Mouse (Mus musculus) kidney, postnatal 0 days (tissue): ENCODE measurements around the gene Arpp21. TPM values are rescaled to one million over a fixed set of nuclear protein-coding genes. Genes with fewer than 3 reads are reported as not detected.

ENCODE experiments used
- ATAC-seq: fragments of 200-750 bp; cut with Nextera tagmentation; replicated peaks from 2 replicates; pipeline ENCODE4 v1.8.0; 2017; ENCODE audit warnings: low read depth, moderate number of reproducible peaks, moderate TSS enrichment, moderate library complexity; ENCODE audit not compliant: low FRiP score
- DNase-seq: peaks from one replicate; pipeline ENCODE4 v3.0.0-alpha.2; 2016; ENCODE audit warnings: low spot score
- H3K27ac ChIP-seq: fragments of 300-500 bp; sonication (generic); 2 replicates; pipeline ENCODE4 v1.5.1; 2014; ENCODE audit warnings: mild to moderate bottlenecking
- H3K27me3 ChIP-seq: fragments of 300-500 bp; sonication (generic); 2 replicates; pipeline ENCODE4 v1.6.1; 2014; ENCODE audit warnings: low read length, mixed read lengths; ENCODE audit not compliant: insufficient read depth
- H3K36me3 ChIP-seq: fragments of 300-500 bp; sonication (generic); 2 replicates; pipeline ENCODE4 v1.6.1; 2014; ENCODE audit warnings: low read length, mixed read lengths; ENCODE audit not compliant: insufficient read depth
- H3K4me1 ChIP-seq: fragments of 300-500 bp; sonication (generic); replicated peaks from 2 replicates; pipeline ENCODE4 v1.6.1; 2014; ENCODE audit warnings: antibody characterized with exemption, low read length, mixed read lengths; ENCODE audit not compliant: insufficient read depth
- H3K4me2 ChIP-seq: fragments of 300-500 bp; sonication (generic); 2 replicates; pipeline ENCODE4 v1.6.1; 2014; ENCODE audit warnings: mild to moderate bottlenecking, low read length, moderate library complexity, mixed read lengths
- H3K4me3 ChIP-seq: fragments of 300-500 bp; sonication (generic); replicated peaks from 2 replicates; pipeline ENCODE4 v1.5.1; 2014; ENCODE audit warnings: low read depth, low read length
- H3K9ac ChIP-seq: fragments of 300-500 bp; sonication (generic); 2 replicates; pipeline ENCODE4 v1.6.1; 2014; ENCODE audit warnings: low read depth, low read length
- H3K9me3 ChIP-seq: fragments of 300-500 bp; sonication (generic); replicated peaks from 2 replicates; pipeline ENCODE4 v1.6.1; 2016; ENCODE audit warnings: low read length, inconsistent platforms, mixed read lengths
- CTCF ChIP-seq: IDR thresholded peaks from 2 replicates; pipeline ENCODE4 v1.5.1; 2016; ENCODE audit warnings: antibody characterized with exemption, low read depth, mild to moderate bottlenecking, moderate library complexity
- WGBS: fragments of 180-500 bp; shearing (Covaris S2); extraction: QIAGEN DNeasy Blood & Tissue Kit; methylation state at CpG from one replicate; pipeline ENCODE4 v1.1.7; 2014; 5-methylcytosine and 5-hydroxymethylcytosine counted together
- polyA plus RNA-seq: library from polyadenylated mRNA; unstranded; fragments of >200 nt; fragmentation: Nextera tagmentation; extraction: Ambion mirVana; gene quantifications from 2 replicates; pipeline ENCODE4 v1.2.1, GENCODE M21; 2015

Arpp21 gene
- polyA plus RNA-seq, 1 experiment from 2014 or later = 0.63 TPM

- Histone ChIP-seq H3K27ac (no peak overlapping the region), H3K27me3 (no peaks in the 10 kb centered on the region), H3K9me3 (no peaks in the 10 kb centered on the region), H3K4me3 (no peak overlapping the region), H3K4me2 (no peak overlapping the region), H3K36me3 (no peaks in the 10 kb centered on the region), H3K9ac (no peak overlapping the region), H3K4me1 (0 out of 2 replicates have a peak, but pooled peaks cover 3% of the 10 kb centered on the region)
- DNase-seq = no peak
- 63% methylated on average over 6 of the region's 6 CpGs for WGBS
- TF ChIP-seq CTCF = no peak
- ATAC-seq = no peak
These were observed 59.4 kb downstream of the Arpp21 start for GRCm38 (mm10) chr9:112176317-112176716.

GRCm38 (mm10) chr9:112174407-112175357 is 61.1 kb downstream of the Arpp21 start:
- H3K4me1 ChIP-seq = 0 out of 2 replicates have a peak, but pooled peaks cover 3% of the 10 kb centered on the region
- no peaks in the 10 kb centered on the region for H3K9me3 ChIP-seq
- ATAC-seq = no peak
- no peak overlapping the region for H3K4me3 ChIP-seq
- no peaks in the 10 kb centered on the region for H3K27me3 ChIP-seq
- no peaks in the 10 kb centered on the region for H3K36me3 ChIP-seq
- no peak overlapping the region for H3K9ac ChIP-seq
- peak overlapping the region; percentile 27 for H3K4me2 ChIP-seq
- H3K27ac ChIP-seq = no peak overlapping the region
- TF ChIP-seq CTCF = no peak
- WGBS = 19% methylated on average over 15 of the region's 15 CpGs
- DNase-seq = no peak

- Histone ChIP-seq H3K27ac (no peak overlapping the region), H3K36me3 (no peaks in the 10 kb centered on the region), H3K4me3 (no peak overlapping the region), H3K9ac (no peak overlapping the region), H3K4me2 (no peak overlapping the region), H3K27me3 (no peaks in the 10 kb centered on the region), H3K9me3 (no peaks in the 10 kb centered on the region), H3K4me1 (0 out of 2 replicates have a peak, but pooled peaks cover 3% of the 10 kb centered on the region)
- WGBS = 79% methylated on average over 5 of the region's 5 CpGs
- no peak for ATAC-seq
- no peak for TF ChIP-seq CTCF
- DNase-seq = no peak
These were observed 62.0 kb downstream of the Arpp21 start for GRCm38 (mm10) chr9:112173778-112174177.

- TF ChIP-seq CTCF = no peak
- no peak overlapping the region for H3K4me3 ChIP-seq
- no peak overlapping the region for H3K9ac ChIP-seq
- H3K36me3 ChIP-seq = no peaks in the 10 kb centered on the region
- WGBS = 87% methylated on average over 4 of the region's 4 CpGs
- H3K27me3 ChIP-seq = no peaks in the 10 kb centered on the region
- H3K4me2 ChIP-seq = no peak overlapping the region
- no peaks in the 10 kb centered on the region for H3K4me1 ChIP-seq
- no peaks in the 10 kb centered on the region for H3K9me3 ChIP-seq
- no peak for ATAC-seq
- DNase-seq = no peak
- H3K27ac ChIP-seq = no peak overlapping the region
These were observed 71.1 kb downstream of the Arpp21 start for GRCm38 (mm10) chr9:112164677-112165076.

DNA sequence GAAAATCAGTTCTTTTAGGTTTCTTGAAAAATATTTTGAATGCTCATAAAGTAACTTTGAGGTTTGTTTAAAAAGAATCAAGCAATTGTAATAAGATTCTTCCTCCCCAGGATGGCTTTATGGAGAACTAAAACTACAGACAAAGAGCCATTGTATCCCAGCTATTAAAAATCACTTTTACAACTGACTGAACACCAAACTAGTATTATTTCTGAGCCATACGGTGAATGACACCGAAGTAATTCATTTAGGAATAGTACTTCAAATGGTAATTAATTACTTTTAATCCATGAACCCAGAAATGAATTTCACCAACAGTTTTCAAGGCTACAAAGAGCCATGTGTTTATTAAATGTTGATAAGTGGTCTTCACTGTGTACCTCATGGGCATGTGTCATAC is 74.8 kb downstream of the Arpp21 start:
- no peak for DNase-seq
- no peak for TF ChIP-seq CTCF
- Histone ChIP-seq H3K27me3 (no peaks in the 10 kb centered on the region), H3K4me3 (no peak overlapping the region), H3K4me1 (no peaks in the 10 kb centered on the region), H3K9ac (no peak overlapping the region), H3K27ac (no peak overlapping the region), H3K4me2 (no peak overlapping the region), H3K9me3 (no peaks in the 10 kb centered on the region), H3K36me3 (no peaks in the 10 kb centered on the region)
- WGBS = 62% methylated on average over 2 of the region's 2 CpGs
- no peak for ATAC-seq

- no peaks in the 10 kb centered on the region for H3K36me3 ChIP-seq
- ATAC-seq = no peak
These were observed 81.8 kb downstream of the Arpp21 start for GRCm38 (mm10) chr9:112153972-112154371.

More at GRCm38 (mm10) chr9:112153972-112154371, 81.8 kb downstream of the Arpp21 start:
- no peak overlapping the region for H3K27ac ChIP-seq
- WGBS = 78% methylated on average over 5 of the region's 5 CpGs
- no peaks in the 10 kb centered on the region for H3K9me3 ChIP-seq
- no peaks in the 10 kb centered on the region for H3K4me1 ChIP-seq
- no peak for DNase-seq
- H3K4me2 ChIP-seq = no peak overlapping the region
- H3K27me3 ChIP-seq = no peaks in the 10 kb centered on the region
- no peak for TF ChIP-seq CTCF
- no peak overlapping the region for H3K4me3 ChIP-seq
- no peak overlapping the region for H3K9ac ChIP-seq
